29 mouse cellular contexts compared by ENCODE assay signal in genomic region chr12:36007581-36007980, GRCm38 (mm10). TPM values are rescaled to one million over a fixed set of nuclear protein-coding genes. Genes with fewer than 3 reads are reported as not detected.
DNase-seq lines count a peak whose midpoint lies in the region; ATAC-seq and TF ChIP-seq lines count a peak whose summit lies in the region.
"Had no signal": no experiment of that assay in that cellular context is flagged by ENCODE, and none has a peak within 500 bp of the region (broad histone marks: within the 10 kb centered on the region; RNA-seq: fewer than 3 reads in every experiment).

No protein-coding gene starts in this region.

- H3K4me3 ChIP-seq in limb, embryonic 14.5 days (replicated peaks; ENCODE audit: low read length): no peak overlapping the region
- H3K4me3 ChIP-seq in limb, embryonic 10.5 days: no peak overlapping the region
- no peak overlapping the region for H3K4me3 ChIP-seq in intestine, embryonic 16.5 days (ENCODE audit: low read length)
- no peak overlapping the region for H3K4me3 ChIP-seq in stomach, embryonic 14.5 days (ENCODE audit: low read depth, low read length)
- H3K4me3 ChIP-seq: embryonic facial prominence, embryonic 15.5 days; forebrain, embryonic 15.5 days; limb, embryonic 15.5 days; liver, embryonic 15.5 days; midbrain, embryonic 10.5 days had no signal

- H3K36me3 ChIP-seq in limb, embryonic 14.5 days (ENCODE audit: control insufficient read depth, insufficient read depth, low read length): no peaks in the 10 kb centered on the region
- H3K36me3 ChIP-seq in limb, embryonic 10.5 days: no peaks in the 10 kb centered on the region
- H3K36me3 ChIP-seq in intestine, embryonic 16.5 days (ENCODE audit: control insufficient read depth, insufficient read depth, low read length): no peaks in the 10 kb centered on the region
- H3K36me3 ChIP-seq in stomach, embryonic 14.5 days (ENCODE audit: control insufficient read depth, insufficient read depth, low read length): no peaks in the 10 kb centered on the region
- H3K36me3 ChIP-seq: embryonic facial prominence, embryonic 15.5 days; forebrain, embryonic 15.5 days; G1E; limb, embryonic 15.5 days; liver, embryonic 15.5 days; midbrain, embryonic 10.5 days had no signal

- WGBS in limb, embryonic 14.5 days: 81% methylated on average over 2 of the region's 2 CpGs
- WGBS in limb, embryonic 10.5 days: 88% methylated on average over 2 of the region's 2 CpGs
- 47% methylated on average over 2 of the region's 2 CpGs for WGBS in intestine, embryonic 16.5 days
- WGBS in stomach, embryonic 14.5 days: 68% methylated on average over 2 of the region's 2 CpGs

- no peaks in the 10 kb centered on the region for H3K4me1 ChIP-seq in limb, embryonic 14.5 days (ENCODE audit: control insufficient read depth, insufficient read depth, low read length)
- peaks cover 2% of the 10 kb centered on the region; the same call in 1 of the 2 replicates for H3K4me1 ChIP-seq in limb, embryonic 10.5 days
- peaks cover 19% of the 10 kb centered on the region for H3K4me1 ChIP-seq in intestine, embryonic 16.5 days (ENCODE audit: control insufficient read depth, insufficient read depth, low read length)
- peaks cover 8% of the 10 kb centered on the region; the same call in 1 of the 2 replicates for H3K4me1 ChIP-seq in stomach, embryonic 14.5 days (ENCODE audit: control insufficient read depth, insufficient read depth, low read length)
- H3K4me1 ChIP-seq: embryonic facial prominence, embryonic 15.5 days; forebrain, embryonic 15.5 days; limb, embryonic 15.5 days had no signal

- no peak for TF ChIP-seq POLR2A in limb, embryonic 14.5 days (IDR thresholded peaks at IDR 0.05; ENCODE audit: borderline replicate concordance, extremely low read depth, insufficient read depth, insufficient read length)

- no peak overlapping the region for H3K27ac ChIP-seq in limb, embryonic 14.5 days (replicated peaks; ENCODE audit: low read depth, low read length)
- H3K27ac ChIP-seq in limb, embryonic 10.5 days: no peak overlapping the region
- H3K27ac ChIP-seq in intestine, embryonic 16.5 days (ENCODE audit: low read length): peak overlapping the region; percentile 63
- peak overlapping the region; percentile 71; the same call in 1 of the 2 replicates for H3K27ac ChIP-seq in stomach, embryonic 14.5 days (ENCODE audit: low read length)
- H3K27ac ChIP-seq: embryonic facial prominence, embryonic 15.5 days; forebrain, embryonic 15.5 days; limb, embryonic 15.5 days; liver, embryonic 15.5 days; midbrain, embryonic 10.5 days had no signal

- H3K27me3 ChIP-seq in limb, embryonic 14.5 days (ENCODE audit: control insufficient read depth, insufficient read depth, low read length): no peaks in the 10 kb centered on the region
- no peaks in the 10 kb centered on the region for H3K27me3 ChIP-seq in limb, embryonic 10.5 days (ENCODE audit: low read depth, poor library complexity, severe bottlenecking)
- H3K27me3 ChIP-seq in intestine, embryonic 16.5 days (replicated peaks; ENCODE audit: control insufficient read depth, insufficient read depth, low read length): no peaks in the 10 kb centered on the region
- no peaks in the 10 kb centered on the region for H3K27me3 ChIP-seq in stomach, embryonic 14.5 days (ENCODE audit: control insufficient read depth, insufficient read depth, low read length)
- H3K27me3 ChIP-seq: CH12.LX; embryonic facial prominence, embryonic 15.5 days; forebrain, embryonic 15.5 days; limb, embryonic 15.5 days; liver, embryonic 15.5 days had no signal

- peak; percentile 31 for DNase-seq in limb, embryonic 14.5 days (ENCODE audit: low spot score)
- DNase-seq in limb, embryonic 10.5 days (ENCODE audit: low spot score): no peak
- DNase-seq in NIH3T3 (ENCODE audit: low read depth): peak; percentile 9
- no peak for DNase-seq in urinary bladder, adult 18-20 months (ENCODE audit: low spot score in 2 of 2)
- DNase-seq in layer of hippocampus, adult 11-12 months (ENCODE audit: low spot score): no peak
- DNase-seq: adrenal gland, postnatal 10 days; B cell, adult 2 months; cerebellum, adult 2 months; cerebellum, postnatal 25 days; embryo, embryonic 11 days; heart, postnatal 14 days; kidney, adult 8-10 months; kidney, postnatal 14 days; right cerebral cortex, adult 18-20 months; right cerebral cortex, postnatal 4 days; thymus, postnatal 14 days had no signal

- H3K9ac ChIP-seq in limb, embryonic 14.5 days (ENCODE audit: low read depth, low read length, severe bottlenecking): no peak overlapping the region
- no peak overlapping the region for H3K9ac ChIP-seq in intestine, embryonic 16.5 days (ENCODE audit: low read depth, low read length)
- H3K9ac ChIP-seq in stomach, embryonic 14.5 days (replicated peaks; ENCODE audit: low read depth, low read length): no peak overlapping the region
- H3K9ac ChIP-seq: embryonic facial prominence, embryonic 15.5 days; forebrain, embryonic 15.5 days; limb, embryonic 15.5 days; liver, embryonic 15.5 days had no signal

- no peaks in the 10 kb centered on the region for H3K9me3 ChIP-seq in limb, embryonic 14.5 days (ENCODE audit: control insufficient read depth, low read length)
- H3K9me3 ChIP-seq in limb, embryonic 10.5 days (replicated peaks): no peaks in the 10 kb centered on the region
- H3K9me3 ChIP-seq in intestine, embryonic 16.5 days (ENCODE audit: control insufficient read depth, low read length): no peaks in the 10 kb centered on the region
- H3K9me3 ChIP-seq in stomach, embryonic 14.5 days (ENCODE audit: control insufficient read depth, low read depth, low read length): no peaks in the 10 kb centered on the region
- H3K9me3 ChIP-seq: embryonic facial prominence, embryonic 15.5 days; forebrain, embryonic 15.5 days; G1E; limb, embryonic 15.5 days; liver, embryonic 15.5 days; midbrain, embryonic 10.5 days had no signal

- ATAC-seq in limb, embryonic 14.5 days (ENCODE audit: low FRiP score, low read depth): no peak
- peak; percentile 55 for ATAC-seq in intestine, embryonic 16.5 days
- no peak for ATAC-seq in stomach, embryonic 14.5 days (ENCODE audit: insufficient number of reproducible peaks, insufficient read depth, low FRiP score, low read depth)
- ATAC-seq: activated CD4-positive, CD25-positive, alpha-beta regulatory T cell, adult 4 months; forebrain, embryonic 15.5 days had no signal

- H3K4me2 ChIP-seq in limb, embryonic 14.5 days (replicated peaks; ENCODE audit: low read depth, low read length, severe bottlenecking): no peak overlapping the region
- no peak overlapping the region for H3K4me2 ChIP-seq in intestine, embryonic 16.5 days (ENCODE audit: low read depth, low read length)
- no peak overlapping the region for H3K4me2 ChIP-seq in stomach, embryonic 14.5 days (replicated peaks; ENCODE audit: low read depth, low read length)
- H3K4me2 ChIP-seq: embryonic facial prominence, embryonic 15.5 days; forebrain, embryonic 15.5 days; heart, embryonic 11.5 days; limb, embryonic 15.5 days; liver, embryonic 15.5 days had no signal

RNA-seq across cellular contexts. Expression of gene Agr2, which starts 14.9 kb away (rescaled TPM):
- 0.29 and 0.38 TPM in 2 replicates for polyA plus RNA-seq in limb, embryonic 14.5 days (2012; rRNA removed)
- 0.33 TPM in 1 of 2 replicates, not detected in the other for polyA plus RNA-seq in limb, embryonic 14.5 days (2014; fragmentation: Nextera tagmentation; extraction: Ambion mirVana)
- polyA plus RNA-seq in limb, embryonic 10.5 days (2016; fragmentation: Nextera tagmentation; extraction: Ambion mirVana): not detected in 2 replicates
- polyA plus RNA-seq in intestine, embryonic 16.5 days (2015; fragmentation: Nextera tagmentation; extraction: Ambion mirVana): 408 and 430 TPM in 2 replicates
- polyA plus RNA-seq in stomach, embryonic 14.5 days (2014; fragmentation: Nextera tagmentation; extraction: Ambion mirVana): 223 TPM in 2 replicates
- polyA plus RNA-seq: activated CD4-positive, CD25-positive, alpha-beta regulatory T cell, adult 4 months; cerebellum, adult 2 months; forebrain, embryonic 15.5 days; G1E; hindbrain, embryonic 11.5 days; midbrain, embryonic 10.5 days; neural tube, embryonic 14.5 days had no signal

RNA-seq across cellular contexts. Expression of gene Tspan13, which starts 34.7 kb away (rescaled TPM):
- 34.2 and 40.4 TPM in 2 replicates for polyA plus RNA-seq in limb, embryonic 14.5 days (2012; rRNA removed)
- polyA plus RNA-seq in limb, embryonic 14.5 days (2014; fragmentation: Nextera tagmentation; extraction: Ambion mirVana): 37.5 and 38.3 TPM in 2 replicates
- 47.2 and 57.7 TPM in 2 replicates for polyA plus RNA-seq in limb, embryonic 10.5 days (2016; fragmentation: Nextera tagmentation; extraction: Ambion mirVana)
- 151 and 157 TPM in 2 replicates for polyA plus RNA-seq in intestine, embryonic 16.5 days (2015; fragmentation: Nextera tagmentation; extraction: Ambion mirVana)
- 123 and 132 TPM in 2 replicates for polyA plus RNA-seq in stomach, embryonic 14.5 days (2014; fragmentation: Nextera tagmentation; extraction: Ambion mirVana)

Comparison
In these comparisons a context has a peak if more than half of its experiments do, and no peak if none do; other contexts are left out.
1. DNase-seq: peak in limb, embryonic 14.5 days (single experiment) and NIH3T3 (single experiment); none in limb, embryonic 10.5 days (single experiment), urinary bladder, adult 18-20 months (0 of 2) and layer of hippocampus, adult 11-12 months (single experiment).
2. H3K27ac ChIP-seq: peak in intestine, embryonic 16.5 days (single experiment) and stomach, embryonic 14.5 days (single experiment); none in limb, embryonic 14.5 days (single experiment) and limb, embryonic 10.5 days (single experiment).
3. RNA of gene Agr2, which starts 14.9 kb away (polyA plus RNA-seq): 408 to 430 TPM in intestine, embryonic 16.5 days and 223 TPM in stomach, embryonic 14.5 days; 0.29 to 0.38 TPM in limb, embryonic 14.5 days and not detected in limb, embryonic 10.5 days; every median in the first group is over 100 times any median in the second.